Mouse (Mus musculus) liver, adult (tissue): Measurements from ENCODE around the gene Rreb1.
A peak's percentile ranks its signal among the peaks of the same experiment; 100 is the strongest.

ENCODE experiments used
- GATA4 ChIP-seq: IDR thresholded peaks from 2 replicates; pipeline ENCODE4 v1.6.1; 2014; ENCODE audit warnings: mild to moderate bottlenecking, low read length; ENCODE audit not compliant: insufficient replicate concordance

Gene Rreb1

GRCm38 (mm10) chr13:37866846-37867245, 88.6 kb downstream of the Rreb1 start:
- TF ChIP-seq GATA4, result no peak

GRCm38 (mm10) chr13:37870118-37870908, 92.1 kb downstream of the Rreb1 start:
- TF ChIP-seq GATA4, result no peak

- TF ChIP-seq GATA4, result no peak
Measured at GRCm38 (mm10) chr13:37872142-37872835, 94.1 kb downstream of the Rreb1 start.

- TF ChIP-seq GATA4, result no peak
Measured at GRCm38 (mm10) chr13:37873125-37873891, 95.1 kb downstream of the Rreb1 start.

GRCm38 (mm10) chr13:37875919-37876318, 97.7 kb downstream of the Rreb1 start:
- no peak for TF ChIP-seq GATA4

- no peak for TF ChIP-seq GATA4
Measured at GRCm38 (mm10) chr13:37876366-37876765, 98.2 kb downstream of the Rreb1 start.

- no peak for TF ChIP-seq GATA4
Measured at GRCm38 (mm10) chr13:37876836-37877235, 98.6 kb downstream of the Rreb1 start.

- TF ChIP-seq GATA4, result no peak
Measured at GRCm38 (mm10) chr13:37877241-37877640, 99.0 kb downstream of the Rreb1 start.

GRCm38 (mm10) chr13:37878918-37879331, 100.7 kb downstream of the Rreb1 start:
- TF ChIP-seq GATA4, result peak; percentile 9; the same call in 1 of the 2 replicates

- peak; percentile 36; the same call in 1 of the 2 replicates for TF ChIP-seq GATA4
Measured at GRCm38 (mm10) chr13:37879556-37879955, 101.4 kb downstream of the Rreb1 start.

- no peak for TF ChIP-seq GATA4
Measured at GRCm38 (mm10) chr13:37880035-37880434, 101.8 kb downstream of the Rreb1 start.

GRCm38 (mm10) chr13:37880581-37881130, 102.5 kb downstream of the Rreb1 start:
- peak; percentile 90 for TF ChIP-seq GATA4

GRCm38 (mm10) chr13:37882521-37882920, 104.3 kb downstream of the Rreb1 start:
- no peak for TF ChIP-seq GATA4

GRCm38 (mm10) chr13:37883008-37883407, 104.8 kb downstream of the Rreb1 start:
- TF ChIP-seq GATA4, result no peak

GRCm38 (mm10) chr13:37885392-37885791, 107.2 kb downstream of the Rreb1 start:
- TF ChIP-seq GATA4, result no peak

- no peak for TF ChIP-seq GATA4
Measured at GRCm38 (mm10) chr13:37886024-37886423, 107.8 kb downstream of the Rreb1 start.

GRCm38 (mm10) chr13:37894756-37895155, 116.6 kb downstream of the Rreb1 start:
- TF ChIP-seq GATA4, result no peak
